Mouse (Mus musculus) frontal cortex, postnatal 10 days (tissue): ENCODE data around the gene Ttll5.

Source experiments
- DNase-seq, 2 experiments: peaks; one replicate each; pipeline ENCODE4 v3.0.0; 2022; ENCODE audit warnings: low spot score in 2 of 2, mixed read lengths in 1 of 2

The Ttll5 gene

DNA sequence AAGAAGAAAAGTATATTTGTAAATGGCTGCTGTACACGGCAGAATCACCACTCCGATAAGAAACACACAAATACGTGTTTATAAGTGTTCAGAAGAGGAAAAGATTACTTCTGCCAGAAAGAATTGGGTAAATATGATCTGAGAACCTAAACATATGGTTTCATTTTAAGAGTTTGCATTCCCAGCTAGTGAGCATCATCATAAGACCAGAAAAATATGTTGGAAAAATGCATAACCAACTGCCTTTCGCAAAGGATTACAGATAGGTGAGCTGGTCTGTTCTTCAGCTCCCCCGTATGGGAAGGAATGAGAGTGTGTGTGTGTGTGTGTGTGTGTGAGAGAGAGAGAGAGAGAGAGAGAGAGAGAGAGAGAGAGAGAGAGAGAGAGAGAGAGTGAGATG, 186.2 kb downstream of the Ttll5 start:
- DNase-seq = no peak

GRCm38 (mm10) chr12:86012195-86012594, 187.7 kb downstream of the Ttll5 start:
- no peak for DNase-seq

- DNase-seq = no peak
Measured at GRCm38 (mm10) chr12:86014174-86014573, 189.7 kb downstream of the Ttll5 start.

DNA sequence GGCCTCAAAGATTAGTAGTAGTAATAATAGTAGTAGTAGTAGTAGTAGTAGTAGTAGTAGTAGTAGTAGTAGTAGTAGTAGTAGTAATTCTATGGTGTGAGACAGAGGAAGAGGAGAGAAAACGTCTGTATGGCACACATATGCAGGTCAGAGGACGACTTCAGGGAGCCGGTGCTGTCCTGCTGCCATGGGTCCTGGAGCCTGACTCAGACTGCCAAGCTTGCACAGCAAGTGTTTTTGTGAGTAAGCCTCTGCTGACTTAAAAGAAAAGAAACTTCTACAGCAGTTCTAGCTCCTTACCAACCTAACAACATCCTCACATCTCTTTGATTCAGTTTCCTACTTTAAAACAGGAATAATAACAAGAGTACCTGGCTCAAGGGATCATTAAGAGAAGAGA, 190.2 kb downstream of the Ttll5 start:
- DNase-seq = no peak

- no peak for DNase-seq
Measured at GRCm38 (mm10) chr12:86015114-86015513, 190.7 kb downstream of the Ttll5 start.

GRCm38 (mm10) chr12:86017360-86017759, 192.9 kb downstream of the Ttll5 start:
- DNase-seq = no peak

DNA sequence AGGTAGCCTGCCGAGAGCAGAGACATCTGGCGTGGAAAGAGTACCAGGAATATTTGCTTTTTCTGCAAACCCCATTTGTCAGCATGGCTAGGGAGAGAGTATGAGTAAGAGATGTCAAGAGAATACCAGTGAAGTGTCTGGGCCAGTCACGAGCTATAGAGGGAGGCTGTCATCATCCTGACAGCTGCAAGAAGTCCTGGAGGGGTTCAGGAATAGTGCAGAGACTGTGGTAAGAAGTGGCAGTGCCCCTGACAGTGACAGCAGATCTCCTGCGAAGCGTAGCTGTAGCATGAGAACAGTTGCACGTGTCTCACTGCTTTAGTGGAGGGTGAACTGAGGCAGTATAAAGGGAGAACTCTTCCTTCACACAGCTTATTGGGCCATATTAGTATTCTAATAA, 197.1 kb downstream of the Ttll5 start:
- no peak for DNase-seq

GRCm38 (mm10) chr12:86022282-86022984, 198.0 kb downstream of the Ttll5 start:
- DNase-seq = no peak

GRCm38 (mm10) chr12:86023081-86023871, 198.8 kb downstream of the Ttll5 start:
- DNase-seq = no peak

GRCm38 (mm10) chr12:86024426-86024825, 200.0 kb downstream of the Ttll5 start:
- no peak for DNase-seq

GRCm38 (mm10) chr12:86025480-86025879, 201.0 kb downstream of the Ttll5 start:
- DNase-seq = no peak

- DNase-seq = no peak
Measured at GRCm38 (mm10) chr12:86027000-86027399, 202.5 kb downstream of the Ttll5 start.

DNA sequence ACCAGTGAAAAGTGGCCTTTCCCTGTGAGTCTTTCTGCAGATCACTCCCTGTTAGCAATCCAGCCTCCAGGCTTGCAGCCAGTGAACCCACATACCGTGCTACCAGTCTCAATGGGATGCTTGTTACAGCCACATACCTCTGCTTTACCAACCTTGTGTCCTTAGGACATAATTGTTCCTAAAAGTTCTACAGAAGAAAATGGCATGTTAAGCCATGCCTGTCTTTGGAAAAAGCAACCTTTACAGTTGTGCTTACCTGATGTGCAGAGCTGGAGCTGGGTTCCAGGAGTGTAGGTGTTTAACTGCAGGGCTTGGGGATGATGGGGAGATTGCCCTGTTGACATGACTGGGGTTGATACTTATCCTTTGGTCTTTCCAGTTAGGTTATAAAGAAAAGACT, 203.3 kb downstream of the Ttll5 start:
- no peak for DNase-seq

DNA sequence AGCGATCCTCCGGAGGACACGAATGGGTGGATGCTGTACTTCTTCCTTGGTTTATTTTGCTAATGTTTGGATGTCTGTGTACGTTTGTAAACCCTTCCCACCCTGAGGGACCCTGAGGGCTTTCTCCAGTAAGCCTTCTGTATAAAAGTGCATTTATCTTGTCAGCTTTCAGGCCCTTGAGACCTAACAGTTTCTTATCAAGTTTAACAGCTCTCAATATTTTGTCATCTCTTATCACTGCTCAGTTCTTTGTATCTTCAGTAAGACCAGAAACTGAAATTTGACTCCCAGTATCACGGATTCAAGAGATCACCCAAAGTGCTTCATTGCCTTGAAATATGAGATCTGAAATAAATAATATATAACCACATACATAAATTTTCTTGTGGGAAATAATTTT, 206.5 kb downstream of the Ttll5 start:
- no peak for DNase-seq

DNA sequence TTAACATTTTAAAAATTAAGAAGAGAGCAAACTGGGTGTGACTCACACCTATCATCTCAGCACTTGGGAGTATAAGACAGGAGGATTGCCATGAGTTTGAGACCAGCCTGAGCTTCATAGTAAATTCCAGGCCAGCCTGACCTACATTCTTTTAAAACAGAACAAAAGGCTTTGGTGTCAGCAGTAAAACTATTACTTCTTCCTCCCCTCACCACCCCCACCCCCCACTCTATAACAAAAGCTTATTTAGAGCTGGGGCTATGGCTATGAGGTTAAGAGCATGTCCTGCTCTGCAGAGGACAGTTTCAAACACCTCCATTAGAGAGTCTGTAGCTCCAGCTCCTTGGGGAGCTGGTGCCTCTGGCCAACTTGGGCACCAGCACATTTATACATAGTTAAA, 211.1 kb downstream of the Ttll5 start:
- DNase-seq = no peak

DNA sequence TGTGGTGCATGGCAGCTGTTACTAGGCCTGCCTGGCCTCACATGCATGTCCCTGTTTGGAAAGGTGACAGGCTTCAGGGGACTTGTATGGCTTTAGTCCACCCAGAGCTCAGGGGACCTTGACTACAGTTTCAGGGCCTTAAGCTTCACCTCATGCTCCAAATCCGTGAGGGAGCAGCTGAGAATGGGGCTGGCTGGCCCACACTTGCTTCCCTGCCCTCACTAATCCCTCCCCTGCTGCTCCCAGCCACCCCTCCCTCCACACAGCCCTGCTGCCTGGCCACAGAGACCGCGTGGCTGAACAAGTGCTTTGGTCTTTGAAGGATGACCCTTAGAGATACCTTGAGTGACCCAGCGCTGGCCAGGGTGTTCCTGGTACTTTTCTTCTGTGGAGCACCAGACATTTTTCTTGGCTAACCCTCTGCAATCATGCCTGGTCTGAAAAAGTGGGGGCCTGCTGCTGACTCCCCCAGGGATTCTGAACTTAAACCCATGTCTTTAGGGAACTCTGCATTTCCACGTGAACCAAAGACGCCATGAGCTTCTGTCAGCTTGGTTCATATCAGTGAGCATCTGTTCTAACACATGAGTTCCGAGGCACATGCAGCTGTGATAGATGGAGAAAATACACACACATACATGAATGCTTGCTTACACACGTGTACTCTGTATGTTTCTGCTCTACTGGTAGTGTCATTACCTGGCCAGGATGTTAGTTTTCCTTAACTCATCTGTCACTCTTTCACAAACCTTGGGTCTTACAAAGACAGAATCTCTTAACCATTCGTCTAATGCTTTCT, 212.1 kb downstream of the Ttll5 start:
- no peak for DNase-seq

- DNase-seq = no peak
Measured at GRCm38 (mm10) chr12:86037235-86037921, 212.9 kb downstream of the Ttll5 start.

GRCm38 (mm10) chr12:86039078-86039477, 214.6 kb downstream of the Ttll5 start:
- no peak for DNase-seq

- DNase-seq = no peak
Measured at GRCm38 (mm10) chr12:86039751-86040150, 215.3 kb downstream of the Ttll5 start.

- no peak for DNase-seq
Measured at GRCm38 (mm10) chr12:86046141-86046540, 221.7 kb downstream of the Ttll5 start.

DNA sequence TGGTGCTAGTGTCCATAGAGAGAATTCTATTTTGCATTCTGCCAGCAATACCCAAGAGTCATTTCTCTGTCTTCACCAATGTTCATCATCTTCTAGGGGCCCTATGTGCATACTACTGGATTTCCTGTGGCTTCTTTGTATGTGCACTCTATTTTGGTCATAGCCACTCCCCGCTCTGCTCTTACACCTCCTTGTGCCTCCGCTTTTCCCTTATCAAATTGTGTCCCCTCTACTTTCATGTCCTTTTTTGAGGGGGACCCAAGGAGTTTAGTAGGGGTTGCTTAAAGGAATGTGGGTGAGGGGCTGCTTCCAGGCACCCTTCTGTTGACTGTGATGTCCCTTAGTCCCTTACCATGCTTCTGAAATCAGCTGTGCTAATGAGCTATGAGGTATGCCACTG, 222.3 kb downstream of the Ttll5 start:
- DNase-seq = no peak

DNA sequence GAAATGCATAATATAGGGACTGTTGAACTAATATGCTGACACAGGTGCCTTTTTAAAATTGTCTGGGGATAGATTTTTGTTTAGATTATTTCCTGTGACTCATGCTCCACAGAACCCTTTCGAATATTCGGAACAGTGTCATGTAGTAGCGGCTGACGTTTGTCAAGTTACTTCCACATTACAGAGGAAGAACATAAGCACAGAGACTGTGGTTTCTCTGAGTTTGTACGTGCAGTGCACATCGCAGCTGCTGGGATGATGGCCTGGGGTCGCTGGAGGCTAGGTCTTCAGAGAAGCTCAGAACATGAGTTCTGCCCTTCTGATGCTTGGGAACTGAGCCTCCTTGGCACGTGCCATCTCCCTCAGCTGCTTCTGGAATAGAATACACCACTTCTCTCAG, 222.9 kb downstream of the Ttll5 start:
- DNase-seq = no peak
